Mouse (Mus musculus) inflammation-experienced regulatory T-cells (primary cell): ENCODE data around the gene Scarf2. TPM values are rescaled to one million over a fixed set of nuclear protein-coding genes. Genes with fewer than 3 reads are reported as not detected.

ENCODE experiments used
- polyA plus RNA-seq, 2 experiments: library from polyadenylated mRNA; unstranded; fragments of 100-300 nt; shearing (Covaris generic); gene quantifications; one replicate each; pipeline ENCODE4 v1.2.1; 2017

The Scarf2 gene
- polyA plus RNA-seq = not detected

DNA sequence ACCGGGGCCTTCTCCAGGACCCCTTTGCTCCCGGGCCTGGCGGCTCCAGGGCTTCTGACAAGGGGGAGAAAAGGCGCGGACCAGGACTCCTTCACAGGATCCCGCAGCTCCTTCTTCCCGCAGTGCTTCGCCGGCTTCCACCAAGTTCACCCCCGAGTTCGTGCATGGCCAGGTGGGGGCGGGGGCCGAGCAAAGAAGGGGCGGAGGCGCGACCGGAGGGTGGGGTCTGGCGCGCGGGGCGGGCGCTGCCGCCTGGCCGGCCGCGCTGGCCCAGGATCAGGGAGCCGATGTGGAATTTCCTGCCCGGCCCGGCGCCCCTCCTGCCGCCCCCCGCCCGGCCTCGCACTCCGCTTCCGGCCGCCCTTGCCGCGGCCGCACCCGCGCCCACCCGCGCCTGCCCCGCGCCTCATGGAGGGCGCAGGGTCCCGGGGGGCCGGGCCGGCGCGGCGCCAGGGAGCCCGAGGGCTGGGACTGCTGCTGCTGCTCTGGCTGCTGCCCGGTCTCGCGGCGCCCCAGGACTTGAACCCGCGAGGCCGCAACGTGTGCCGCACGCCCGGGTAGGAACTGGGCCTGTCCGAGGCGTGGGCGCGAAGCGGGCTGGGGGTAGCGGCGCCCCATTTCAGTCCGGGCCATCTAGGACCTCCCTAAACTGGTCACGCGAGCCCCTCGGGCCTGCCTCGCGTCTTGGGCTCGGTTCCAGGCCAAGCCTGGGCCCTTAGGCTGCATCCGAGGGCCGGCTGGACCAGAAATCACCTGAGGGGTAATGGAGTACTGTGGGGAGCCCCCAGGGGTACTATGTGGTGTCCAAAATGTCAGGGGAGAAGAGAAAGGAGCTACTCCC, at the start of gene Scarf2:
Gene Scarf2, plus strand, starts transcription at position 312 of the 841 bp plus-strand sequence.

GRCm38 (mm10) chr16:17759344-17759773, 37.7 kb upstream of the Scarf2 start, which contains the start of gene Klhl22:
Klhl22 (plus strand) TSS chr16:17759618.

GRCm38 (mm10) chr16:17832821-17833220, 35.7 kb downstream of the Scarf2 start, which contains the start of gene B830017H08Rik:
B830017H08Rik (plus strand) TSS chr16:17833121.

DNA sequence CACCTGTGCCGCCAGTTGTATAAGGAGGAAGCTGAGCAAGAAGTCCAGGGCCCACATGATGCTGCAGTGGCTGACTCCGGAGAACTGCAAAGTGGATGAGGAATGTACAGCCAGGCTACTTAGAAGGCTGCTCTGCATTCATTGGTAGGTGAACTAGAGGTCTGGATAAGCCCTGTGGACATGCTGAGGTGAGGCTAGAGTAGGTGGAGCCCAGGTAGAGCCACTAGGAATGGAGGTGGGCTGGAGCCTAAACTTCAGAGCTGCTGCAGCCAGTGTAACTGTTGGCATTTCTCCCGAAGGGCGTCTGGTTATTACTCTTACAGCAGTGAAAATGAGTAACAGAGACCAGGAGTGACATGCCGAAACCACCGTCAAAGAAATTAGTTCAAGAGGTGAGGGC, 41.0 kb downstream of the Scarf2 start, which contains the start of gene Car15:
Gene Car15, minus strand, starts transcription at position 314 of the 400 bp plus-strand sequence.

Other genes starting within 250 kb of the Scarf2 start
- under 1 TPM; 0.14 to 0.34 TPM for gene Lrrc74b, start 236.0 kb upstream of the Scarf2 start, polyA plus RNA-seq
- under 1 TPM in 1 of 2 experiments, not detected in 1; 0.19 TPM for gene P2rx6, start 235.4 kb upstream of the Scarf2 start, polyA plus RNA-seq
- 1 to 10 TPM in 1 of 2 experiments, under 1 TPM in 1; 0.92 to 2.0 TPM for gene Slc7a4, start 214.1 kb upstream of the Scarf2 start, polyA plus RNA-seq
- 10 to 100 TPM; 18.7 to 20.2 TPM for gene Smpd4, start 177.9 kb upstream of the Scarf2 start, polyA plus RNA-seq
- gene Ccdc74a, start 150.8 kb upstream of the Scarf2 start, polyA plus RNA-seq = 1 to 10 TPM in 1 of 2 experiments, not detected in 1; 2.1 TPM
- 100 to 1,000 TPM; 113 to 152 TPM for gene Med15, start 64.4 kb upstream of the Scarf2 start, polyA plus RNA-seq
- gene Klhl22, start 37.7 kb upstream of the Scarf2 start, polyA plus RNA-seq = 10 to 100 TPM; 17.2 to 17.9 TPM
- under 1 TPM; 0.25 to 0.83 TPM for gene B830017H08Rik, start 35.8 kb downstream of the Scarf2 start, polyA plus RNA-seq
- 1 to 10 TPM in 1 of 2 experiments, under 1 TPM in 1; 0.99 to 2.4 TPM for gene Car15, start 41.1 kb downstream of the Scarf2 start, polyA plus RNA-seq
- under 1 TPM; 0.14 to 0.22 TPM for gene Gm20518, start 94.4 kb downstream of the Scarf2 start, polyA plus RNA-seq
- gene Tssk1, start 96.9 kb downstream of the Scarf2 start, polyA plus RNA-seq = under 1 TPM; 0.11 to 0.43 TPM
- gene Dgcr2, start 101.3 kb downstream of the Scarf2 start, polyA plus RNA-seq = 10 to 100 TPM; 58.5 to 75.6 TPM
- 1 to 10 TPM in 1 of 2 experiments, not detected in 1; 2.0 TPM for gene Tssk2, start 101.4 kb downstream of the Scarf2 start, polyA plus RNA-seq
- gene Ess2, start 114.1 kb downstream of the Scarf2 start, polyA plus RNA-seq = 10 to 100 TPM; 65.5 TPM
- not detected for gene Gsc2, start 117.8 kb downstream of the Scarf2 start, polyA plus RNA-seq
- 10 to 100 TPM; 49.8 to 51.9 TPM for gene Slc25a1, start 130.9 kb downstream of the Scarf2 start, polyA plus RNA-seq
- not detected for gene Vpreb2, start 183.1 kb downstream of the Scarf2 start, polyA plus RNA-seq